Mouse (Mus musculus) forelimb bud, embryonic 11.5 days (tissue): ENCODE data around the gene Defa17.
"Not testable (repeated sequence)": the region's sequence is repeated elsewhere in the genome, so short reads cannot be mapped to it uniquely, and the experiment has no call there.

Experiments used
- DNase-seq: peaks from one replicate; pipeline ENCODE4 v3.0.0-alpha.2; 2012; ENCODE audit warnings: low read depth, low spot score

Gene Defa17

DNA sequence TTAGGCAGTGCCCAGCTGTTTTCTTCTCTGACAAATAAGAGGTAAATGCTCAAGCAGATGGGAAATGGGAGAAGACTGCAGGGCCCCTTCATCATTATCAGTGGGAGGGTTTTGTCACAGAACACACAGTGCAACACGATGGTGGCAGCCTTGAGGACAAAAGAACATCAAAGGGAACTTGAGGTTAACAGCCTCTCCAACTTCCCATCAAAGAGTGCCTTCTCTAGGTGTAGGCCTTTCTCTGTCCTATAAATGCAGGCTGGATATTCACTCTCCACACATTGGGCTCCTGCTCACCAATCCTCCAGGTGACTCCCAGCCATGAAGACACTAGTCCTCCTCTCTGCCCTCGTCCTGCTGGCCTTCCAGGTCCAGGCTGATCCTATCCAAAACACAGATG is at the start of gene Defa17:
Gene Defa17, plus strand, starts transcription at position 301 of the 400 bp plus-strand sequence.
- not testable (repeated sequence) for DNase-seq

DNA sequence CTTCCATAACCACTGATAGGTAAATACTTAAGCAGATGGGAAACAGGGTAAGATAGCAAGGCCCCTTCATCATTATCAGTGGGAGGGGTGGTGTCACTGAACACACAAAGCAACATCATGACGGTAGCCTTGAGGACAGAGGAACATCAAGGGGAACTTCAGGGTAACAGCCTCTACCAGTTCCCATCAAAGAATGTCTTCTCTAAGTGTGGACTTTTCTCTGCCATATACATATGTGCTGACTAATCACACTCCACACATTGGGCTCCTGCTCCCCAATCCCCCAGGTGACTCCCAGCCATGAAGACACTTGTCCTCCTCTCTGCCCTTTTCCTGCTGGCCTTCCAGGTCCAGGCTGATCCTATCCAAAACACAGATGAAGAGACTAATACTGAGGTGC is 37.7 kb upstream of the Defa17 start, which contains the start of gene Defa26:
Gene Defa26, plus strand, starts transcription at position 301 of the 400 bp plus-strand sequence.
- not testable (repeated sequence) for DNase-seq

DNA sequence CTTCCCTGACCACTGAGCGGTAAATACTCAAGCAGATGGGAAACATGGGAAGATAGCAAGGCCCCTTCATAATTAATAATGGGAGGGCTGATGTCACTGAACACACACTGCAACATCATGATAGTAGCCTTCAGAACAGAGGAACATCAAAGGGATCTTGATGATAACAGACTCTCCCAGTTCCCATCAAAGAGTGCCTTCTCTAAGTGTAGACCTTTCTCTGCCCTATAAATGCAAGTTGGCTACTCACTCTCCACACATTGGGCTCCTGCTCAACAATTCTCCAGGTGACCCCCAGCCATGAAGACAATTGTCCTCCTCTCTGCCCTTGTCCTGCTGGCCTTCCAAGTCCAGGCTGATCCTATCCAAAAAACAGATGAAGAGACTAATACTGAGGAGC is 9.9 kb downstream of the Defa17 start, which contains the start of gene Defa34:
Gene Defa34, plus strand, starts transcription at position 301 of the 400 bp plus-strand sequence.
- DNase-seq, result not testable (repeated sequence)

DNA sequence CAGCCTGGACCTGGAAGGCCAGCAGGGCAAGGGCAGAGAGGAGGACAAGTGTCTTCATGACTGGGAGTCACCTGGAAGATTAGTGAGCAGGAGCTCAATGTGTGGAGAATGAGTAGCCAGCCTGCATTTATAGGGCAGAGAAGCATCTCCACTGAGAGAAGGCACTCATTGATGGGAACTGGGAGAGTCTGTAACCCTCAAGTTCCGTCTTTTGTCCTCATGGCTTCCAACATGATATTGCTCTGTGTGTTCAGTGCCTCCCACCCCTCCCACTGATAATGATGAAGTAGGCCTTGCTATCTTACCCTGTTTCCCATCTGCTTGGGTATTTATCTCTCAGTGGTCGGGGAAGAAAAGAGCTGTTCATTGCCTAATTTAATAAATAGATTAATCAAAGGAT is 48.0 kb downstream of the Defa17 start, which contains the start of gene AY761184:
Gene AY761184, minus strand, starts transcription at position 101 of the 400 bp plus-strand sequence.
- DNase-seq, result not testable (repeated sequence)
